Mouse (Mus musculus) ES-E14 (cell line): ENCODE results near the gene Zzef1. TPM values are rescaled to one million over a fixed set of nuclear protein-coding genes. Genes with fewer than 3 reads are reported as not detected.

ENCODE experiments used
- DNase-seq: peaks from one replicate; pipeline ENCODE4 v3.0.0-alpha.2; 2013; ENCODE audit warnings: low read depth, low spot score
- H3K27ac ChIP-seq: 2 replicates; pipeline ENCODE4 v1.5.1; 2012; ENCODE audit warnings: low read depth, mild to moderate bottlenecking, low read length, moderate library complexity, mixed read lengths; ENCODE audit not compliant: poor library complexity, insufficient read depth, severe bottlenecking
- H3K36me3 ChIP-seq: 2 replicates; pipeline ENCODE4 v1.6.1; 2012; ENCODE audit warnings: mild to moderate bottlenecking, low read length, moderate library complexity, mixed read lengths; ENCODE audit not compliant: control insufficient read depth, poor library complexity, insufficient read depth, severe bottlenecking
- H3K4me1 ChIP-seq, 2 experiments: fragments of 150-350 bp in 1 of 2; sonication (generic) in 1 of 2; 2 replicates each; pipeline ENCODE4 v1.6.1; 2012; ENCODE audit warnings: low read length in 2 of 2, mild to moderate bottlenecking in 1 of 2, mixed read lengths in 1 of 2; ENCODE audit not compliant: control insufficient read depth in 2 of 2, insufficient read depth in 2 of 2, poor library complexity in 1 of 2
- H3K4me3 ChIP-seq, 2 experiments: fragments of 150-350 bp in 1 of 2; sonication (generic) in 1 of 2; 2 replicates each; pipeline ENCODE4 v1.5.1; 2012; ENCODE audit warnings: low read length in 2 of 2, low read depth in 1 of 2, mild to moderate bottlenecking in 1 of 2, mixed read lengths in 1 of 2; ENCODE audit not compliant: insufficient read depth in 1 of 2, poor library complexity in 1 of 2, severe bottlenecking in 1 of 2
- H3K9ac ChIP-seq: 2 replicates; pipeline ENCODE4 v1.6.1; 2012; ENCODE audit warnings: low read depth, mild to moderate bottlenecking, low read length, mixed read lengths; ENCODE audit not compliant: poor library complexity, insufficient read depth, severe bottlenecking
- H3K9me3 ChIP-seq: fragments of 150-350 bp; sonication (generic); 2 replicates; pipeline ENCODE4 v1.6.1; 2012; ENCODE audit warnings: low read depth, mild to moderate bottlenecking, low read length; ENCODE audit not compliant: control insufficient read depth, insufficient read depth
- CHD2 ChIP-seq: IDR thresholded peaks from 2 replicates; pipeline ENCODE4 v1.6.1; 2014; ENCODE audit warnings: mild to moderate bottlenecking, low read depth, low read length, inconsistent platforms
- HCFC1 ChIP-seq: IDR thresholded peaks from 2 replicates; pipeline ENCODE4 v1.6.1; 2012; ENCODE audit warnings: low read length, inconsistent platforms, borderline replicate concordance; ENCODE audit not compliant: insufficient read depth
- MAFK ChIP-seq: IDR thresholded peaks from 2 replicates; pipeline ENCODE4 v1.6.1; 2014; ENCODE audit warnings: mild to moderate bottlenecking, low read depth, low read length, inconsistent platforms; ENCODE audit not compliant: insufficient read depth
- ZC3H11A ChIP-seq: IDR thresholded peaks from 2 replicates; pipeline ENCODE4 v1.6.1; 2012; ENCODE audit warnings: low read depth, mild to moderate bottlenecking, inconsistent platforms, low read length, borderline replicate concordance
- ZNF384 ChIP-seq: IDR thresholded peaks from 2 replicates; pipeline ENCODE4 v1.6.1; 2012; ENCODE audit warnings: low read depth, low read length, inconsistent platforms
- in situ Hi-C, 2 experiments: fragments of 600-800 bp; cut with MboI; formaldehyde crosslinking; loops; one replicate each; pipeline ENCODE4 v1.15.1; 2025; ENCODE audit warnings: low sequenced_read_pairs in 2 of 2, inconsistent platforms in 1 of 2; ENCODE audit not compliant: unreplicated experiment in 2 of 2
- total RNA-seq: library from RNA; depleted of rRNA; stranded (reverse); fragments of 300-350 nt; gene quantifications from 2 replicates; pipeline ENCODE4 v1.2.3, GENCODE M21; 2012

Gene Zzef1
- total RNA-seq, 1 experiment = 22.3 TPM

DNA sequence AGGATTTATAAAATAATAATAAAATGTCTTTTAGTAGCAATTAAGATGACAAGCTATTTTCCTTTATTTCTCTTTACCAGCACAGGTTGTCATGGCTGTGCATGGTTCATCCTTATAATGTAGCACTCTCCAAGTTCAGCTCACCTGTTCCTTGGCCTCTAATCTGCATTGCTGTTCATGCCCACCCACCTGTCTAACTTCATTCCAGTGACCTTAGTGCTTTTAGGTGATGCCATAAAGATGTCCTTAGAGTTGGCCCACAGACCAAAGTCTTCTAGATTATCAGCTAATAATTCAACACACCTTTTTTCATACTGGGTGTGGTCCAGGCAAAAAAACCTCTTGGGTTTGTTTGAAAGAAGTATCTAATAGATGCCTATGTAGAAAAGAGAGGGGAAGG is 5.2 kb downstream of the Zzef1 start:
- Histone ChIP-seq H3K9me3 (no peaks in the 10 kb centered on the region), H3K4me1 (no peaks in the 10 kb centered on the region), H3K27ac (no peak overlapping the region), H3K9ac (no peak overlapping the region), H3K4me3 (no peak overlapping the region), H3K36me3 (no peaks in the 10 kb centered on the region)
- TF ChIP-seq CHD2 = no peak
- TF ChIP-seq ZNF384 = no peak
- no peak for TF ChIP-seq HCFC1
- TF ChIP-seq MAFK = no peak
- no peak for TF ChIP-seq ZC3H11A
- in situ Hi-C loops = no loop called here
- no peak for DNase-seq

DNA sequence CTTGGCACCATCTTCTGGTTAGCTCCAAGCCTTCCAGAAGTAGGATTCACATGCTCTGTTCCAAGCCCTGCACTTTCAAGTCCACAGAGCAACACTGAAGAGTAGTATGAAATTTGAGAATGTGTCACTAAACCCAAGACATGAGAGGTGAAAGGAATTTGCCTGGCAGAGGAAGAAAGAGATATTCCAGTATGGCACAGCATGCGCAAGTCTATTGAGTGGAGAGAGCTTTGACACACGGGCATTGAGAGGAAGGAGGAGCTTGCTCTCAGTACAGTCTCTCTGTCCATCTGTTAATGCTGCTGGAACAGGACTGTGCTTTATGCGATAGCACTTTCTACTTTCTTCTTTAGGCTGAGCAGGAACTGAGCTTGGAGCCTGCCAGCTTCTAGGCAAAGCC is 7.0 kb downstream of the Zzef1 start:
- no peak overlapping the region for H3K9ac ChIP-seq
- no peak overlapping the region for H3K4me3 ChIP-seq
- no peak overlapping the region for H3K27ac ChIP-seq
- in situ Hi-C loops = no loop called here
- H3K4me1 ChIP-seq = no peaks in the 10 kb centered on the region
- H3K9me3 ChIP-seq = no peaks in the 10 kb centered on the region
- TF ChIP-seq ZC3H11A = no peak
- no peak for TF ChIP-seq CHD2
- no peak for TF ChIP-seq MAFK
- no peak for TF ChIP-seq ZNF384
- no peak for TF ChIP-seq HCFC1
- DNase-seq = no peak
- no peaks in the 10 kb centered on the region for H3K36me3 ChIP-seq

DNA sequence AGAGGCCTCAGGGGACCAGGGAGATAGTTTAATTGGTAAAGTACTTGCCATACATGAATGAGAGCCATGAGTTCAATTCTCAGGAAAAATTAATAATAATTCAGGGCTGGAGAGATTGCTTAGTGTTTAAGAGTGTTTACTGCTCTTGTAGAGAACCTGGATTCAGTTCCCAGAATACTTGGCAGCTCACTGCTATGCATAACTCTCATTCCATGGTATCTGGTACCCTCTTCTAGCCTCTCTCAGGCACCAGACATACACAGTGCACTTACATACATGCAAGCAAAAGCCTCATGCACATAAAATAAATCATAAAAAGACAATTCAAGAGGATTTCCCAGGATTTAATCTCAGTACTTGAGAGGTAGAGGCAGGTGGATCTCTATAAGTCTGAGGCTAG is 8.6 kb downstream of the Zzef1 start:
- Histone ChIP-seq H3K4me3 (no peak overlapping the region), H3K36me3 (no peaks in the 10 kb centered on the region), H3K9ac (no peak overlapping the region), H3K27ac (no peak overlapping the region), H3K9me3 (no peaks in the 10 kb centered on the region), H3K4me1 (no peaks in the 10 kb centered on the region)
- DNase-seq = no peak
- in situ Hi-C loops = no loop called here
- TF ChIP-seq HCFC1 = no peak
- TF ChIP-seq CHD2 = no peak
- TF ChIP-seq MAFK = no peak
- TF ChIP-seq ZC3H11A = no peak
- TF ChIP-seq ZNF384 = no peak

DNA sequence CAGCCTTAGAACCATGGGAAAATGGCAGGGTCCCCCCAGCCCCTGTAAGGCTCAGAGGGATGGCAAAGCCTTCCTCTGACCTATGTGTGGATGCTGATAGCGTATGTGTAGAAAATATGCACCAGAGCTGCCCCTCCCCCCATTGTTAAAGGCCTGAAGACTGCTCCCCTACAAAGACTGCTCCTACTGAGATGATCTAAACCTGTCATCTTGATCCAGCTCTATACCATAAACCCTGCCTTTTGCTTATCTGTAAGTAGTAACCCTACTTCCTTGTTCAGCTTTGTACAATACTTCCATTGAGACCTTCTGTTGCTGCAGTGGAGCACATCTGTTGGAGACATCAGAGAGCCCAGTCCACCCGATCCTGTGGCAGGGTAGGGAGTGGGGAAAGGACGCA is 9.2 kb downstream of the Zzef1 start:
- Histone ChIP-seq H3K4me1 (no peaks in the 10 kb centered on the region), H3K9ac (no peak overlapping the region), H3K27ac (no peak overlapping the region), H3K9me3 (no peaks in the 10 kb centered on the region), H3K4me3 (no peak overlapping the region), H3K36me3 (no peaks in the 10 kb centered on the region)
- DNase-seq = no peak
- TF ChIP-seq ZNF384 (no peak), CHD2 (no peak), HCFC1 (no peak), ZC3H11A (no peak), MAFK (no peak)
- in situ Hi-C loops = no loop called here

DNA sequence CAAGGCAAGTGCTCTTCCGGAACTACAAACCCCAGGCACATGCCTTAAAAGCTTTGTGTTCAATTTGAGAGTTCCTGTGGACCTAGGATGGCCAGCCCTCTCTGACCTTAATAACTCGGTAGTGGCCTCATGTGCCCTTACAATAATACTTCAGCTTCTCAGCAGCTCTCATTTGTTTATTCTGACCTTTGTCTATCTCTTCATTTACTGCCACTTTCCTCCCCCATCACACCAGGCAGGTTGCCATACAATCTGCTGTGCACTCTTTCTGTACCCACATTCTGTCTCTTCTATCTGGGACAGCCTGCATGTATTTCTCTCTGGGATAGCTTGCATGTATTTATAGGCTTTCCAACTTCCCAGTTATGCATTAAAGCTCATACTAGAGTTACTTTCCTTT is 10.5 kb downstream of the Zzef1 start:
- no peaks in the 10 kb centered on the region for H3K36me3 ChIP-seq
- H3K9ac ChIP-seq = no peak overlapping the region
- no peaks in the 10 kb centered on the region for H3K9me3 ChIP-seq
- H3K27ac ChIP-seq = no peak overlapping the region
- no peaks in the 10 kb centered on the region for H3K4me1 ChIP-seq
- in situ Hi-C loops = no loop called here
- H3K4me3 ChIP-seq = no peak overlapping the region
- TF ChIP-seq MAFK = no peak
- no peak for TF ChIP-seq ZNF384
- no peak for TF ChIP-seq ZC3H11A
- TF ChIP-seq CHD2 = no peak
- TF ChIP-seq HCFC1 = no peak
- DNase-seq = no peak
